Mouse (Mus musculus) testis, adult 2 months (tissue): Measurements from ENCODE around the gene Cacna1d.

Experiments
- CTCF ChIP-seq: fragments of 200-500 bp; IDR thresholded peaks from 2 replicates; pipeline ENCODE4 v1.5.1; 2012; ENCODE audit warnings: low read depth, mild to moderate bottlenecking, inconsistent platforms, low read length, moderate library complexity; ENCODE audit not compliant: control insufficient read depth, insufficient read depth, insufficient replicate concordance
- POLR2A ChIP-seq: fragments of 200-500 bp; IDR thresholded peaks from 2 replicates; pipeline ENCODE4 v1.6.1; 2012; ENCODE audit warnings: low read depth, mild to moderate bottlenecking, inconsistent platforms, low read length, moderate library complexity; ENCODE audit not compliant: control insufficient read depth

- TF ChIP-seq POLR2A (no peak), CTCF (no peak)
These were observed 476.8 kb downstream of the Cacna1d start for GRCm38 (mm10) chr14:30014487-30014886.
